Mouse (Mus musculus): ENCODE results near the gene Cd69. TPM values are rescaled to one million over a fixed set of nuclear protein-coding genes. Genes with fewer than 3 reads are reported as not detected.

The Cd69 gene
- polyA plus RNA-seq, 1 experiment: not detected

DNA sequence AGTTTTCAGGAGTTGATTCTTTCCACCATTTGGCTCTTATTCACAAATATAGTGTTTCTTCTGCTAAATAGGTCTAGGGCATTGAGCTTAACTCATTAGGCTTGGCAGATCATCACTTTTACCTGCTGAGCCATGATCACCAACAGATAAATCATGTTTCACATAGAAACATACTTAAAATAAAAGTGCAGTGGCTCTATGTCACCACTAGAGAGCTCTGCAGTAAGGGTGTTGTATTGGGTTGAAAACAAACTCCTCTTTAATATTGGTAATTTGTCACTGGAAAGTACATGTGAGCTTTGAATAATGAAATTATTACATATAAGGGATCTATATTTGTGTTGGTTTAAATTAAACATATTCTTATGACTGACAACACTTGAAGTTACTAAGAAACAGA is 15.2 kb downstream of the Cd69 start:
- TF ChIP-seq CTCF (IDR thresholded peaks at IDR 0.05; ENCODE audit: insufficient read depth, low read depth, low read length) (no peak), POLR2A (IDR thresholded peaks at IDR 0.05; ENCODE audit: insufficient read depth, low read depth, low read length) (no peak)
- H3K4me1 ChIP-seq (ENCODE audit: control insufficient read depth, insufficient read depth, low read length): no peaks in the 10 kb centered on the region
- H3K4me3 ChIP-seq (ENCODE audit: insufficient read depth, low read depth, low read length): no peak overlapping the region
- H3K27ac ChIP-seq (ENCODE audit: insufficient read depth, low read depth, low read length): no peak overlapping the region

DNA sequence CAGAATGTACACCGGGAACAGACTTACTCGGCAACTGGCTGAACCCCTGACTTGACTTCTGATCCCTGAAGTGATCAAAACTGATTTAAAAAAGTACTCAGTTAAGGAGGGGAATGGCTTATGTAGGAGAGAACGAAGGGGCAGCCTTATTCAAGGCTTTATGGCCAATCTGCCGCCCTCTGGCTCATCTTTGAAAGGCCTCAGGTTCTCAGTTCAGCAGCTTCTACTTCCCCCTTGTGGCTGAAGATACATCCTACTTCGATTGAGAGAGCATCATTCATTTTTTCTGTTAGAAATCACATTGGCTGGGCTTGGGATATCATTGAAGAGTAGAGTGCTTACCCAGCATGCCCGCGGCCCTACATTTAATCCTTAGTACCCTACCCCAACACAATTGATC is 19.2 kb downstream of the Cd69 start:
- Histone ChIP-seq H3K4me3 (ENCODE audit: insufficient read depth, low read depth, low read length) (no peak overlapping the region), H3K27ac (ENCODE audit: insufficient read depth, low read depth, low read length) (no peak overlapping the region), H3K4me1 (ENCODE audit: control insufficient read depth, insufficient read depth, low read length) (no peaks in the 10 kb centered on the region)
- WGBS: 55% methylated on average over 7 of the region's 7 CpGs
- TF ChIP-seq POLR2A (IDR thresholded peaks at IDR 0.05; ENCODE audit: insufficient read depth, low read depth, low read length): no peak
- TF ChIP-seq CTCF (IDR thresholded peaks at IDR 0.05; ENCODE audit: insufficient read depth, low read depth, low read length): no peak

DNA sequence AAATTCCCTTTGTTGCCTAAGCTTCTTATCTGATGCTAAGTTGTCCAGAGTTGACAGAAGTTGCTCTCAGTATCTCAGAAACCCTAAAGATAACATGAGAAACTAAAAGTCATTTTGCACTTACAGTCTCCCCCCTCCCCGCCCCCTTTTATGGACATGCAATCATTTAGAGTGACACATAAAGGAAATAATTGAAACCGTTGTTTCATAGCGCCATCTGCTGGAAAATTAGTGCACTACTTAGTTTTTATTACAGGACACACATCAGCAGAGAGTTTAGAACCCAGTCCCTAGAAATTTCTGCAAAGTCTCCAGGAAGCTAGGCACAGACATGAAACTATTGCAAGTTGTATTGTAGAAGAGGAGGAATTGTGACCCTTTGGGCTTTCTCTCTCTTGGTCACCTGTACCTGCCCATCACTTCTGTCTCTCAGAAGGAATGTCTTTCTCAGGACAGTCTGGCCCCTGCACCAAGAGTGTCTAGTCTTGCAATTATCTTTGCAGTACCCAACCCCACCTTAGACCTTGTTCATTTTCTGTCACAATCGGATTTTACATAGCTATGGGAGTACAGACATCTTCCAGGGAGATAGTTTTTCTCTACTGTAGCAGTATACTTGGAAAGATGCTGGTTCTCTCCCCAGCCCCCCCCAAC is 20.2 kb downstream of the Cd69 start:
- TF ChIP-seq POLR2A (IDR thresholded peaks at IDR 0.05; ENCODE audit: insufficient read depth, low read depth, low read length) (no peak), CTCF (IDR thresholded peaks at IDR 0.05; ENCODE audit: insufficient read depth, low read depth, low read length) (no peak)
- H3K4me3 ChIP-seq (ENCODE audit: insufficient read depth, low read depth, low read length): no peak overlapping the region
- H3K27ac ChIP-seq (ENCODE audit: insufficient read depth, low read depth, low read length): no peak overlapping the region
- 17% methylated on average over 4 of the region's 4 CpGs for WGBS
- no peaks in the 10 kb centered on the region for H3K4me1 ChIP-seq (ENCODE audit: control insufficient read depth, insufficient read depth, low read length)

DNA sequence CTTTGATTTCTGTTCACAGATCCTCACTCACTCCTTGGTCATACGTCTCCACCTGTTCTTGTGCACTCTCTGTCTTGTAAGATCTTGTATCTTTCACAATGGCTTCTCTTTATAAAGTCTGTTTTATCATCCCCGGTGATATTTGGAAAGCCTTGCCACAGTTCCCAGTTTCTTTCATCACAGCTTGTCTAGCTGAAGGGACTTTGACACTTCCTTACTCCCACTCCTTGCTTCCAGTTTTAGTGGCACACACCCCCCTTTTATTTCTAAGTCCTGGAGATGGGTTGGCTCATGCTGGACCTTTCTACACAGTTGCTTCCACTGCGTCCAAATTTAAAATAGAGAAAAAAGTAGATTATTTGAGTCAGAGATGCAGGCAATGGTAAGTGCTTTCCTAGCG is 20.9 kb downstream of the Cd69 start:
- Histone ChIP-seq H3K4me3 (ENCODE audit: insufficient read depth, low read depth, low read length) (no peak overlapping the region), H3K4me1 (ENCODE audit: control insufficient read depth, insufficient read depth, low read length) (no peaks in the 10 kb centered on the region), H3K27ac (ENCODE audit: insufficient read depth, low read depth, low read length) (no peak overlapping the region)
- no peak for TF ChIP-seq CTCF (IDR thresholded peaks at IDR 0.05; ENCODE audit: insufficient read depth, low read depth, low read length)
- no peak for TF ChIP-seq POLR2A (IDR thresholded peaks at IDR 0.05; ENCODE audit: insufficient read depth, low read depth, low read length)
- 72% methylated on average over 4 of the region's 4 CpGs for WGBS

DNA sequence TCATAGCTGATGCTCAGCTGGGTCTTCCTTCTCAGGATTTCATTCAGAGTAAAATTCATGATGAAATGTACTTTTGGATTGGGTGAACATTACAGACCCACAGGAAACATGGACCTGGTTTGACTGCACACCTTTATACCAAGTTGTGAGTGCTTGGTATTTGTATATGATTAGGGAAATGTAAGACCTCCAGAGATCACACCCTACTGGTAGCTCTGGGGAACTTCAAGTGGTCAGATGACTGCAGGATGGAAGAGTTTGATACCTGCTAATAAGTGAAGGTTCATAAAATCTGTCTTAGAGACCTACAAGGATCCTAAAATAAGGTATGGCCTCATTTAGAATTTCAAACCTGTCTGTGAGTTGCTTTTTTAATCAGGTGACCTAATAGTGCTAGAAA is 27.0 kb downstream of the Cd69 start:
- H3K4me3 ChIP-seq (ENCODE audit: insufficient read depth, low read depth, low read length): no peak overlapping the region
- TF ChIP-seq CTCF (IDR thresholded peaks at IDR 0.05; ENCODE audit: insufficient read depth, low read depth, low read length) (no peak), POLR2A (IDR thresholded peaks at IDR 0.05; ENCODE audit: insufficient read depth, low read depth, low read length) (no peak)
- H3K4me1 ChIP-seq (ENCODE audit: control insufficient read depth, insufficient read depth, low read length): no peaks in the 10 kb centered on the region
- no peak overlapping the region for H3K27ac ChIP-seq (ENCODE audit: insufficient read depth, low read depth, low read length)

DNA sequence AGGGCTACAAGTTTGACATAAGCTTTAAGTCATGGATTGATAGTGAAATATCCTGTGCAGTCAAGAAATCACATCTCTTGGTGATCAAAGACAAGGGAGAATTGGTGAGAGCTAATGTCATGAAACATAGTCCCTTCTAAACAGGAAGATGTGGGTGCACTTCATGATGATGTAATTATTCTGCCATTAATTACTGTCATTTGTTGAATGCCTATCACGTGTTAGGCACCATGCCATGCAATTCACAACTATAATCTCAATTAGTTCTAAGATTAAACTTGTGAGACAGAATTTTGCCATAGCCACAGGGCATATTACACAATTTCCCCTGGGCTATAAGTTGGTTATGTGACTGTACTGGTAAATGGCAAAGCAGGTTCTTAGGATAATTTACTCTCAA is 28.2 kb downstream of the Cd69 start:
- TF ChIP-seq POLR2A (IDR thresholded peaks at IDR 0.05; ENCODE audit: insufficient read depth, low read depth, low read length): no peak
- TF ChIP-seq CTCF (IDR thresholded peaks at IDR 0.05; ENCODE audit: insufficient read depth, low read depth, low read length): no peak
- 56% methylated on average over 1 of the region's 1 CpGs for WGBS
- Histone ChIP-seq H3K4me1 (ENCODE audit: control insufficient read depth, insufficient read depth, low read length) (no peaks in the 10 kb centered on the region), H3K4me3 (ENCODE audit: insufficient read depth, low read depth, low read length) (no peak overlapping the region), H3K27ac (ENCODE audit: insufficient read depth, low read depth, low read length) (no peak overlapping the region)

DNA sequence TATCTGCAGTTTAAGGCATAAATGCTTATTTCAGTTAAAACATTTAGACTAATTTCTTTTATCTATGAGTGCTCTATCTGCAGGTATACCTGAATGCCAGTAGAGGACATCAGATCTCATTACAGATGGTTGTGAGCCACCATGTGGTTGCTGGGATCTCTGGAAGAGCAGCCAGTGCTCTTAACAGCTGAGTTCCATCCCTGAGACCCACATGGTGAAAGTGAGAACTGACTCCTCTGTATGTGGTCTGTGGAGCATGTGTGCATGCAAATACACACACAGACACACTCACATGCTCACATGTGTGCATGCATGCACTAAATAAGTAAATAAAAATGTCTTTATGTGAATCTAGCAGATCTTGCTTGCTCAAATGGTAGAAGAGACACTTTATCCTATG is 29.4 kb downstream of the Cd69 start:
- H3K27ac ChIP-seq (ENCODE audit: insufficient read depth, low read depth, low read length): no peak overlapping the region
- TF ChIP-seq CTCF (IDR thresholded peaks at IDR 0.05; ENCODE audit: insufficient read depth, low read depth, low read length) (no peak), POLR2A (IDR thresholded peaks at IDR 0.05; ENCODE audit: insufficient read depth, low read depth, low read length) (no peak)
- no peak overlapping the region for H3K4me3 ChIP-seq (ENCODE audit: insufficient read depth, low read depth, low read length)
- H3K4me1 ChIP-seq (ENCODE audit: control insufficient read depth, insufficient read depth, low read length): no peaks in the 10 kb centered on the region

DNA sequence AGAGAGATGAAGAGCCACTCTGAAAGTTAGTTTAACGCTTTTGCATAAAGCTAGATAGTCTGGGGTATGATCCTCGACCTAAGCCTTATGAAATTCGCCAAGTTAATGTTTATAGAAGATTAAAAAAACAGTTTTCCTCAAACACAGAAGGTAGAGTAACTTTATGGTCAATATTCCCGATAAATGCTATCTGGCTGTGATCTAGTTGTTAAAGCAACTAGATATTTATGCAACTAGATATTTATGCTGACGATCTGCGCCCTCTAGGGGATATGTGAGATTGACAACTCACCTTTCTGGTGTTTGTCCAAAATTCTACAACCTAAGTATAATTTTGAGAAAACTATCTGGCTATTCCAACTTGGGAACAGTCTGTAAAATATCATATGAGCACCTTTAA is 33.3 kb downstream of the Cd69 start:
- Histone ChIP-seq H3K4me1 (ENCODE audit: control insufficient read depth, insufficient read depth, low read length) (peaks cover 4% of the 10 kb centered on the region; the same call in 1 of the 2 replicates), H3K27ac (ENCODE audit: insufficient read depth, low read depth, low read length) (no peak overlapping the region), H3K4me3 (ENCODE audit: insufficient read depth, low read depth, low read length) (no peak overlapping the region)
- WGBS: 61% methylated on average over 6 of the region's 6 CpGs
- TF ChIP-seq CTCF (IDR thresholded peaks at IDR 0.05; ENCODE audit: insufficient read depth, low read depth, low read length) (no peak), POLR2A (IDR thresholded peaks at IDR 0.05; ENCODE audit: insufficient read depth, low read depth, low read length) (no peak)

DNA sequence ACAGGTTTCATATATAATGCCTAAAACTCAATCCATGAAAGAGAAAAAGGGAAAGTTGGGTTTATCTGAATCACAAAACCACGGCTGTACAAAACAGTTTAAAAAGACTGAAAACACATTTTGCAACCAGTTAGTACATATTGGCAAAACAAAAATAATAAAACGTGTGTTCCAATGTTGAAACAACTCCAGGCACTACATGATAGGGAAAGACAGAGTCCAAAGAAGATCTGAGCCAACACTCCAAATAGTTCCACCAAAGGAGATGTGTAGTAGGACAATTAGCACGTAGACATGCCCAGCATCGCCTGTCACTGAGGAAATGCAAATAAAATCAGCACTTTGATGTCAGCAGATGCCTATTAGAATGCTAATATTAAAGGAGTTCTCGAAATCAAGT is 33.8 kb downstream of the Cd69 start:
- 68% methylated on average over 5 of the region's 5 CpGs for WGBS
- TF ChIP-seq POLR2A (IDR thresholded peaks at IDR 0.05; ENCODE audit: insufficient read depth, low read depth, low read length) (no peak), CTCF (IDR thresholded peaks at IDR 0.05; ENCODE audit: insufficient read depth, low read depth, low read length) (no peak)
- H3K4me3 ChIP-seq (ENCODE audit: insufficient read depth, low read depth, low read length): no peak overlapping the region
- no peak overlapping the region for H3K27ac ChIP-seq (ENCODE audit: insufficient read depth, low read depth, low read length)
- H3K4me1 ChIP-seq (ENCODE audit: control insufficient read depth, insufficient read depth, low read length): peaks cover 4% of the 10 kb centered on the region; the same call in 1 of the 2 replicates

Measured in olfactory bulb, adult 2 months (tissue).